Mouse (Mus musculus) kidney, postnatal 36 days (tissue): ENCODE measurements at regions not wholly inside any gene's neighbourhood (a gene's known extent, or its start where the extent isn't known, plus 50 kb on each side); places are given as distances from the start of the nearest gene placed in this dataset.

Experiments used
- DNase-seq, 2 experiments: peaks; one replicate each; pipeline ENCODE4 v3.0.0; 2021 to 2022; ENCODE audit warnings: mixed read lengths in 2 of 2

- no peak for DNase-seq
Observed at GRCm38 (mm10) chr11:24695010-24695720, 617.3 kb downstream of the Bcl11a start.

DNA sequence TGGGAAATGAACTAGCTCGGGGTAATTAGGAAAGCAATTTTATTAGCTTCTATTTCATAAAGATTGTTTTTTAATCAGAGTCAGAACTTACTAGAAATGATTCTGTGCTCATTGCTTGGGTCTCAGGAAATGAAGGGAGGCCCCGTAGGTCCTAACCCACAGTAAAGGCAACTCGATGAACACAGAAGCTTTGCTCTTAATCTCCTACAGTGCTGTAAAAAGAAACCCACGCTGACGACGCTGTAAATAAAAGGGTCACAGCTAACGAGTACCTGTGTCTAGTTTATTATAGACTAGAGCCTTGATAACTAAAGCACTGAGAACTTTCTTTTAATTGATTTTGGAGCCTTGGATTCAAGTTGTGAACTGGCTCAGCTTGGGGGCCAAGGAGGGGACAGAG is 618.7 kb downstream of the Bcl11a start:
- no peak for DNase-seq

- DNase-seq, result no peak
Observed at GRCm38 (mm10) chr11:24708790-24709189, 630.9 kb downstream of the Bcl11a start.

DNA sequence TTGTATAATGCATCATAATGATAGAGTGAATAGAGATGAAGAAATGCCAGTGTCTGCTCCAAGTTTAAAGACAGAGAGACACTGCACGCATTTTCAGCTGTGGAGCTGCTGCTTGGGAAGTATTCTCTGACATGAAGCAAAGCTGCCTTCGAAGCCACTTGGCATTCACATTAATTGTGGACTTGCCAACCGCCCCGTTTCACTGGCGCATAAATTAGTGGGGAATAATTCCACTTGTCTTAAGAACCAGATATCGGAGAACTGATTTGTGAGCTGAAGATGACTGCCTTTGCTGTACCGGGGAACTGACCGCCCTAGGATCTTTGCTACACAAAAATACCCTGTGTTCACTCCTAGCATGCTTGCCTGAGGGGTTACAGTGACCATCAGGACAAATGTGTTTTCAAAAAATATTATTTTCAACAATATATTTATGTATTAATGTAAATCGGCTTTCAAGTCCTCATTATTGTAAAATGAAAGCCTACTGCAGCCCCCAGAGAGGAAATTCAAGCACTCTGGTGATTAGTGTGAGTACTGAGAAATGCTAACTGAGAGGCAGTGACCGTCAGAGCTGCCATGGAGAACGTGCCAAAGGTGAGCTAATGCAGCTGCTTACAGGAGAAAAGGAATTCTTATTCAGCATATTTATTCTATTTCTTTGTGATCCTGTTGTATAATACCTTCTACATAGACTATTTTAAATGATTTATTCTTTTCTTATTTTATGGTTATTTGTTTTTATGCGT is 638.9 kb downstream of the Bcl11a start:
- DNase-seq, result no peak

DNA sequence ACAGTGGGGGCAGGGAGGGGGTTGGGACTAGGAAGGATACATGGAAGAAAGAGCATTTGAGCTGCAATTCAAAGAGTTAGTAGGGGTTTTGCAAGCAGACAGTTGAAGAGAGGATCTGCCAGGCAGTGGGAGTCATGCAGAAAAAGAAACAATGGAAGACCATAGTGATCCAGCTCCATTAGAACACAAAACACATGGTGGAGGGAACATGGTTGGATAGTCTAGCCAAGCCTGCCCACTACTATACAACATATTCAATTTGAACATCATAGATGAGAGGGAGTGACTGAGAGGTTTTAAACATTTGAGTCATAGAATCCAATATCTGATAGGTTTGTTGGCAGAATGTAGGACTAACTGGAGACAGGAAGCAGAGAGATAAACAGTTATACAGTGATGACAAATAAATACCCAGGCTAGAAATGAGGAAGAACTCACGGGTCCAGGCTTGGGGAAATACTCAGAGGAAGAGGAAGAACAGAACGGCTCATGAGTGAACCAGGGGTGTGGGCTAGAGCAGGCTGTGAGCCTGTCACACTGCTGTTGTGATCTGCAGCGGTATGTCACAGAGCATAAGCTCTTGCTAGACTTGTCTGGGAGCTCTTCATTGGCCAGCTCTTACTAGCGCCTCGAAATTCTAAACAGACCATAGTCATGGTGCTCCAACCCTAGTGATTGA is 646.5 kb downstream of the Bcl11a start:
- DNase-seq, result no peak

GRCm38 (mm10) chr11:24726331-24726730 is 648.5 kb downstream of the Bcl11a start:
- DNase-seq, result no peak

GRCm38 (mm10) chr11:24727404-24727803 is 649.5 kb downstream of the Bcl11a start:
- no peak for DNase-seq

GRCm38 (mm10) chr11:24731431-24731830 is 653.6 kb downstream of the Bcl11a start:
- DNase-seq, result no peak

DNA sequence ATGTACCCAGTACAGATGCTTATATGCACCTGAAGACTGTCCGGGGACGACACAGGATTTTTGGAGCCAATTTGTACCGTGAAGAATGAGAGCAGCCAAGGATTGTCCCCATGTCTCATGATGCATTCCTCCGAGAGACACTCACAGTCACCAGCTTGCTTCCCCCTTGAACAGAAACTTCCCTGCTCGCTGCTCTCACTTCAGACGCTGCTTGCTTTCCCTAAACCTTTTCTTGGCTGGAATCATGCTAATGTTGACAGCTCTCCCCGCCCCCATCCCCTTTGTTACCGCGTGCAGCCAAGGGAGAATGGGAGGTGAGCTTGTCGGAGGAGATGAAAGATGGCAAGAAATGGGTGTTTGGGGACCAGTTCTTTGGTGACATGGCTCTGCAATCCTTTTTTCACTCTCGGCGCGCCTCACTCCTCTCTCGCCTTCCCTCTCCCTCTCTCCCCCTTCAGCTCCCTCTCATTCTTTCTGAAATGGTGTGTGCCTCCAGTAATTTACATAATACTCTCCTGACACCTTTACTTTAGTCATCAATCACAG is 661.9 kb downstream of the Bcl11a start:
- DNase-seq, result no peak

GRCm38 (mm10) chr11:24740466-24740865 is 662.6 kb downstream of the Bcl11a start:
- DNase-seq, result no peak

DNA sequence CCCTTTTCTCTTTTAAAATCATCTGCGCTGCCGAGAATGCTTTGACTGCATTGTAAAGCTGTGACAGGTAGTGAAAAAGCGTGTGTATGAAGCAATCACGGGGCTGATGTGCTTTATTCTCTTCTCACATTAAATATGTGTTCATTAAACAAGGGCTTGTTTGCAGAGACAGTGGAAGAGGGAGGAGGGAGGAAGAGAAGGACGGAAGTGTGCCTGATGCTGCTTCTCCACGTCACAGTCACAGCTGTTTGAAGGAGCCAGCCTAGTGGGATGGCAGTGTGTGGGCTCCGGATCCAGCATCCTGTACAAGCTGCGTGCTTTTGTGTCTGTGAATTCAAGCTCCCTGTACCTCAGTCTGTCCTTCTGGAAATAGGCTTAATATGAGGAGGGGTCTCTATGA is 664.7 kb downstream of the Bcl11a start:
- DNase-seq, result no peak

- no peak for DNase-seq
Observed at GRCm38 (mm10) chr11:24743439-24743838, 665.6 kb downstream of the Bcl11a start.

- DNase-seq, result no peak
Observed at GRCm38 (mm10) chr11:24745841-24746240, 668.0 kb downstream of the Bcl11a start.

- no peak for DNase-seq
Observed at GRCm38 (mm10) chr11:24750144-24750779, 672.4 kb downstream of the Bcl11a start.

DNA sequence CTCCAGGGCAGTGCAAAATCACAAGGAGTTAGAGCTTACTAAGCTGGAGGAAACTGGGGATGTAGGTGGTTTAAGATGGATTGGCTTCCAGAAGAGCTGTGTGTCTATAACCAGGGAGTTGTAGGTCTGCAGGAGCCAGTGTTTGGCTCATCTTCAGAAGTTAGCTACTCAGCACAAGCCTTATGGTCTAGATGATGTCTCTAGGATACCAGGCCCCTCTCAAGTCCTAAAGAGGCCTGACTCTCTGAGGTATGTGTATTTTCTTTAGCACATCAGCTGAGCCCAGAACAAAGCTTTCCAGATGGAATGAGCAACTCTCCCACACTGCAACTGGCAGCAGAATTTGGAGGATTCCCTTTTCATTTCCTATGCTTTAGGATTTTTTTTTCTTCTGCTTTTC is 680.3 kb downstream of the Bcl11a start:
- DNase-seq, result no peak

GRCm38 (mm10) chr11:24783470-24783869 is 705.6 kb downstream of the Bcl11a start:
- no peak for DNase-seq

DNA sequence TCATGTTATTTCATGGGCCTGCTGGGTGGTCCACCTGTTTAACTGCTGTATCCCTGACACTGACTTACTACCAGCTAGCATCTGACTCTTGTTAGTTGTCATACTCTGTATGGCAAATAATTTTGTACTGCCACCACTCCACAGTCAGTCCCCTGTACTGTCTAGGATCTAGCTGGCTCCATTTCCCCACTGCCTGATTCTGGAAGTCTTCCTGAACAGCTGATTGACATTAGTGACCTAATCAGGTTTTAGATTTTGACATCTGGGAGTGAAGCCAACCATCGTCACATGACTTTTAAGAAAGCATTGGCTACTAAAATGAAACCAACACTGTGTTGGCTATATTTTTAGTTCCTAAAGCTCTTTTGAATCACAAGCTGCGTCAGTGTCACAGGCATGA is 711.3 kb downstream of the Bcl11a start:
- no peak for DNase-seq

- DNase-seq, result no peak
Observed at GRCm38 (mm10) chr11:24795510-24796211, 717.8 kb downstream of the Bcl11a start.

GRCm38 (mm10) chr11:24804623-24805023 is 726.8 kb downstream of the Bcl11a start:
- peak in 1 of 2 experiments; percentile 6 for DNase-seq

GRCm38 (mm10) chr11:24829578-24830401 is 751.9 kb downstream of the Bcl11a start:
- DNase-seq, result no peak

- DNase-seq, result no peak
Observed at GRCm38 (mm10) chr11:24830484-24830883, 752.6 kb downstream of the Bcl11a start.
